Mouse (Mus musculus) gastrocnemius, adult 18-20 months (tissue): ENCODE data around the gene Gadd45a. TPM values are rescaled to one million over a fixed set of nuclear protein-coding genes. Genes with fewer than 3 reads are reported as not detected.
A peak's percentile ranks its signal among the peaks of the same experiment; 100 is the strongest.
"Not testable (repeated sequence)": the region's sequence is repeated elsewhere in the genome, so short reads cannot be mapped to it uniquely, and the experiment has no call there.

Experiments used
- DNase-seq: peaks from one replicate; pipeline ENCODE4 v3.0.0; 2021; ENCODE audit warnings: low spot score
- total RNA-seq, 2 experiments: library from RNA; stranded (reverse); gene quantifications; 2 replicates each; pipeline ENCODE4 v1.2.3; 2021

The Gadd45a gene
- total RNA-seq, 2 experiments from 2014 or later, result 25.4 to 43.2 TPM

DNA sequence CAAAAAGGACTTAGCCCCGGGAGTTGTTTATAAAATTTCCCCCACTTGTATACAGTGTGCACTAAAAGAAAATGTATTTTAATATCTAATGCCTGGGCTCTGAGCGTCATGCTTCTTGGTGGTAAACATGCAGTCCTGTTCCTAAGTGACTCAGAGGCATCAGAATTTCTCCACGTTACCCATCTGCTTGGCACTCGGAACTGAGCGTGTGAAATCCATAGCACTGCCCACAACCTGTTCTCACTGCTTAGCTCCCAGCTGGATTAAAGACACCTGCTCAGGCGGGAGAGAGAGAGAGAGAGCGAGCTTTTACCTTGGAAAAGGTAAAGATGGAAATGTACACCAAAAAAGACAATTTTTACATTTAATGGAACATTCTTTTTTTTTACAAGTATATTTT lies 18.3 kb downstream of the Gadd45a start:
- not testable (repeated sequence) for DNase-seq

DNA sequence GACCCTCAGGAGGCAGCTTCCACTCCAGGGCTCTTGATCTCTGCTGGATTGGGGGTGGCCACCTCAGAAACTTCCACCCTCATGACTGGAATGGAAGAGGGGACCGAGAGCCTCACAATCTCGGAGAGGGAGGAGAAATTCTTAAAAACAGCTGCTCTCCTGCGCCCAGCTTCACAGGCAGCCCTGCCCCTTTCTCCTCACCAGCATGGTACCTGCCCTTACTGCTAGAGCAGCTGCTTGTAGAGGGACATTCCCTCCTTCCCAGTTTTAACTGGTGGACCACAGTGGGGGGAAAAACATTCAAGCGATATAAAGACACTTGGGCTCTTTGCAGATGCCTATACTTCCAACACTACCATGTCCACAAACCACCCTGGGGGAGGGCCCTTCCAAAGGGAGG lies 18.9 kb downstream of the Gadd45a start:
- no peak for DNase-seq

DNA sequence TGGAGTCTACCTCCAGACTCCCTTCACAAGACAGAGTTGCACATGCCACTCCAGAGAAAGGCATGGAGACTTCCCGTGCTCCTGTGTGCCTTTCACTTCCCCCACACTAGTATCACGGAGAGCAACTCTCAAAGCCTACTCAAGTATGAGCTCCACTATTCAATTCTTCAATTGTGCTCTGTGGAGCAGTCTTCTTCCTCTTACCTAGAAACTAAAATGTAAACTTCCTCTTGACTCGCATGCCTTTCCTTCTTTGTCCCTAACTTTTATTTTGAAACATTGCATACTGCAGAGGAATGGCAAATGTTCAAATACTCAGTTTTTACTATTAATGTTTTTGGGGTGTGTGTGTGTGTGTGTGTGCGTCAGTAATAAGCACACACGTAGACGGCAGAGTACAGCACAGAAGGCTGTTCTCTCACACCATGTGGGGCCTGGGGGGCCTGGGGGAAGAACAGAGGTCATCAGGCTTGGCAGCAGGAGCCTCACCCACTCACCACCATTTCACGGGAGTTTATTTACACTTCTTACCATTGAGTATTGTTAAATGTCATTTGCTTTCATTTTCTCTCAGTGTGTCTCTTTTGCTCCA lies 20.6 kb downstream of the Gadd45a start:
- no peak for DNase-seq

DNA sequence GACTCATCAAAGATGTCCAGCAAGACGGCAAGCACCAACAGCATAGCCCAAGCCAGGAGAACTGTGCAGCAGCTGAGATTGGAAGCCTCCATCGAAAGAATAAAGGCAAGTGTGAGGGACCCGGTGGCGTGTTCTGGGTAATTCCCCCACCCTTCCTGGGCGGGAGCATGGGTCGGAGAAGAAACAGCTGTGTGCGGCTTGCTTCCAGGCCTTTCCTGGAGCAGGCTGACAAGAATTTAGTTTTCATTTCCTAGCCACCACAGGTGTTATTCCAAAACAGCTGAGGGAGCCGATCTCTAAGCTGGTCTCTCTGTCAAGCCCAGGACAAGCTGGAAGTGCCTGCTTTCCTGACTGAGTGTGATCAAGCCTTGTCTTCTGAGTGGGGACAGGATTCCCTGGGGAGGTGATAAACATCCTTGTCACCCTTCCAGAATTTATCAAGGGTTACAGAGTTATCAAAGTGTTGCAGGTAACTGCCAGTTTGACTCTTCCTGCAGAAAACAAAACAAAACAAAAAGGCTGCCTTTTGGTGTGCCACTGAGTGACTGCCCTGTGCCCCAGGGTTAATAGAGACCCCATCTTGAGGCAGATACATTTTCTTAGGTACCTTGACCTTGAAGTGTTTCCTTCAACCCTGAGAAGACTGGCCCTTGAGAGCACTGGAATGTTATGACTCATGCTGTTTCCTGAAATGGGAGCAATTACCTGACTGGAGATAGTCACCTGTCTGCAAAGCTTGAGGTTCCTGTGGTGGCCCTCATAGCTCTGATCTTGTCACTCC lies 21.3 kb downstream of the Gadd45a start:
- DNase-seq, result peak; percentile 22

DNA sequence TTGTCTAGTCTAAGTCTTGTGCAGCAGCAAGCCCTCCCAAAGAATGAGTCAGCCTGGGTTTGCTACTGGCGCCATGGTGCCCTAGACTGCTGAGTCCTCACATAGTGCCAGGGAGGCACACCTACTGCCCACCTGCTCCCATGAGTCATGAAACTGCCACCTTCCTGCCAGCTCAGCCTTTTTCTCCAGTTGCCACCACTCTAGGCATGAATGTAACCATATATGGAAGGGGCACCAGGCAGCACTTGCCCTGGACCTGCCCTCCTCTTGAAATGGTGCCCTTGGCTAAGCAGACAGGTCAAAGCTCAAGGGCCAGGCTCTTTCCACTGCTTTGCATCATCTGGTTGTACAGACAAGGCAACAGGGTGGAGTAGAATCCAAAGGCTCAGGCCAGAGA lies 22.6 kb downstream of the Gadd45a start:
- DNase-seq, result peak; percentile 20

DNA sequence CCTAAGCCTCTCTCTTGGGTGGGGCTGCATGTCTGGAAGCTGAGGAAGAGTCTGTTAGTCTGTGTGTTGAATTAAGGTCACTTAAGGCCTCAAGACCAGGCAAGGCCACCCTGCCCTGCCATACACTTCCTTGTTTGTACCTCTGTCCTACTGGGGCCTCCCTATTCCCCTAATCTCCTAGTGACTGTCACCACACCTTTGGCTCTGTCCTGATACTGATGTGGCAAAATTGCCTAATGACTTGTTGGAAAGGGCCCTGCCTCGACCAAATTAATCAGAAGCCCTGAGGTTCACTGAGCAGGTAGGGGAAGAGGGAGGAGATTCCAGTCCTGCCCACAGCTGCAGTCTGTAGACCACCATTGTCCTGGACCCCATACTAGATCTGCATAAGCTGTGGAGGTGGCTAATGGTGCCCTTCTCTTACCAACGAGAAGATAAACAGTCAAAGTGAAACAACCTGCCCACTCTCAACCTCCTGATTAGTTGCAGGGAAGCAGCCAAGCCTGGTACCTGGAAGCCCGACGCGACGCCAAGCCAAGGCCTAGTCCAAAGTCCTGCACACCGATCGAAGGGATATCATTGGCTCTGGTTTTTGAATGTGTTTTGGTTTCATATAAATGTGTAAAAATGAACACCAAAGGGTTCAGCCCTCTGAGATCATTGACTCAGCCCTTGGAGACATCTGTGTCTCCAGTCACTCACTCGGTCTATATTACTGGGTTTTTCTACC lies 23.1 kb downstream of the Gadd45a start:
- no peak for DNase-seq

DNA sequence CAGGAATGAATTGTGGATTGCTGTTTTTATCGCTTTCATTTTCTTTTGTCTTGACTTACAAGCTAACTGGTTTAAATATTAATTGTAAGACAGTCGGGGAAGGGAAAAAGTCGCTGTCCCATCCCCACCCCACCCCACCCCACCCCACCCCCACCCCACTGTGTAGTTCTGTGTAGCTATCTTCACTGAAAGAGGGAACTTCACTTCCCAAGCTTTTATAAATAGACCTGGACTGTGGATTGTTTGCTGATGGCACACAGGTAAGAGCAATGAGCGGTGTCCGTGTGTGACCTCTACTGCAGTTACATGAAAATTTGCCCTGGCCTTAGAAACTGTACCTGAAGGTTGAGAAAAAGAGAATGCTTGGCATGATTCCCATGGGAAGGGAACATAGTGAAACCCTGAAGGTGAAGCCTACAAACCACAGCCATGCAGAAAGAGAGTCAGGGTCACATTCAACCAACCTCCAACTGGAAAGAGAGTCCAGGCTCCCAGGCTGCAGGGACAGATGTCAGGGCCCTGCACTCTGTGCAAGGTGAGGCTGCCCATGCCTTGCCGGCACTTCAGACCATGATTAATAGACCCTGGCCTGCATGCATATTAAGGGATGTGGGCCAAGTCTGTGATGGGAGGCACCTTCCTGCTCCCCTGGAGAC lies 23.8 kb downstream of the Gadd45a start:
- no peak for DNase-seq

DNA sequence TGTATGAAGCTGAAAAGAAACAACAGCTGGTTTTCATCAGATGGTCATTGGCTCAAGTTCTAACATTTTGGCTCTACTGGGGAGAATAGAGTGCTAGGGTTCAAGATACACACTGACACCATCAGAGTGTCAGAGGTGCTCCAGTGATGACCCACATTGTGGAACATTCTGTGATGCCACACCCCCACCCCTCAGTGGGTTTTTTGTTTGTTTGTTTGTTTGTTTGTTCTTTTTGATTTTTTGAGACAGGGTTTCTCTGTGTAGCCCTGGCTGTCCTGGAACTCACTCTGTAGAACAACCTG lies 26.1 kb downstream of the Gadd45a start:
- no peak for DNase-seq

DNA sequence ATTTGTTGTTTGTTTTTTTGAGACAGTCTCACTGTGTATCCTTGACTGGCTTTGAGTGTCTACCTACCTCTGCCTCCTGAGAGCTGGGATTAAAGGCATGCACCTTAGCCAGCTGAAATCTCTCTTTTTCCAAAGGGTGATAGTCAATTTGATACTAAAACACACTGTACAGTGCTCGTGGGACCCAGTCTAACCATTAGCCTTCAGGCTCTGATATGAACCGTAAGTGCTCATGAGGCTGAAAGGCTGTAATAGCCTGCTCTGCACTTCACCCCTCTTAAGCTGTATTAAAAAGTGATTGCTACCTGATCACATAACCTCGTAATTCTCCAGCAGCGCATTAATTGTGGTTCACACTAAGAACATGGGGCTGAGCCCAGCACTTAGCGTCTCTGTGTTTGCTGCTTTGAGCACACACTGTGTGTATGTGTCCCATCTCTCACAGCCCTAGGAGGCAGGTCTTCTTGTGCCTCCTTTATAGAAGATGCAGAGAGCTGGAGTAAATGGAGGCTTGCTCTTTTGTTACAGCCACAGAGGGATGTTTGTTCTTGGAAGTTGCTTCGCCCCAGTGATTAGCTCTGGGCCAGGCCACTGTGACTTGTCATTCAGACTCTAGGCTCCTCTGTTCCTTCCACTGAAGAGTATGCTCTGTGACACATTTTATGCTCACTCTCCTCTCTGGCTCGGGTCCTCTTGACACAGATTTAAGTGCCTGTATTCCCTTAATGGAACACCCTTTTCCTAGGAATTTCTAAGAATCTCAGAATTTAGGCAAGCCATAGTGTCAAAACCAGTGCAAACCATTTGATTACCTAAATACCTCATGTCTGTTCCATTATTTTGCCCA lies 26.7 kb downstream of the Gadd45a start:
- no peak for DNase-seq

DNA sequence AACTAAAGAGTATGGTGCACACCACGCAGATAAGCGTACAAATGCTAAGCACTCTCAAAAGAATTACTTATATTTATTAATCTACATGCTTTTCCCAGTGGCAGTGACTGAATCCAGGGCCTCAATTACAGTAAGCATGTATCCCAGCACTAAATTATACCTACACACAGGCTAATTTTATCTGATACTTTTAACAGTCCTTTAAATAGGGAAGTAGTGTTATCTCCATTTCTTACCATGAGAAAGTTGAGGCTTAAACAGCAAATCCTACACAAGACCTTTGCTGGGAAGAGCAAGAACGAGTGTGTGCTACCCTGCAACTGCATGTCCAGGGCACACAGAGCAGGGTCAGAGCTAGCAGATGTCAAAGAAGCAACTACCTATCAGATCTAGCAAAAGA lies 27.4 kb downstream of the Gadd45a start:
- no peak for DNase-seq

DNA sequence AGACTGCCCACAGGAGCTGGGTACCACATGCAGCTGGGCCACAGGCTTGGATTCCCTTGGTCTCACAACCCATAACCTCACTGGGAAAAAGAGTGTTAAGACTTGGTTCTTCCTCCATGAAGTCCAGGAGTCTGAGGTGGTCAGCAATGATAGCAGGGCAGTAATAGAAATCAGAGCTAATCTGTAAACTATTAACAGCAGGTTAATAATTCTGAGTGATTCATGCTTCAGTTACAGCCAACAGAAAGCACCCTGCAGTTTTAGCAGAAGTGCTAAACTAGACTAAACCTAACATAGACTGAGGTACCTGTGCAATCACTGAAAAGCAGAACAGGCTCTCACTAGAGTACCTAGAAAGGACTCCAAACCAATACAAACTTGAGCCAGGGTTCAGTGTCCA lies 37.5 kb downstream of the Gadd45a start:
- no peak for DNase-seq

DNA sequence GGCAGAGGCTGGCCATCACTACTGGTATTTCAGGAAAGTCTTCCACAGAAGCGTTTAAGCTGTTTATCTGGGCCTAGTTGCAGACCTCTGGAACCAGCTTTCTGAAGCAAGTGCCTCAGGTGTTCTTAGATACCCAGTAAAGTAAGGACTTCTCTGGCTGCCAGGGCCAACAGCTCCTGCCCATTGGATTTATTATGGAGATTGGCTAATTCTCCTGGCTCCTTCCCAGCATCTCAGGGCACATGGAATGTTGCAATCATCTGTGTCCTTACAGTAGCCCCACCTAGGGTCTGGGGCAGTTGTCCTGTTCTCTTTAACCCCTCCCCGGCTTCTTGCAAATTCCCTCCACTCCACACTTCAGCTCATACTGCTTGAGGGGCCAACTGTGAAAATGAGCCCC lies 38.6 kb downstream of the Gadd45a start:
- peak; percentile 30 for DNase-seq

DNA sequence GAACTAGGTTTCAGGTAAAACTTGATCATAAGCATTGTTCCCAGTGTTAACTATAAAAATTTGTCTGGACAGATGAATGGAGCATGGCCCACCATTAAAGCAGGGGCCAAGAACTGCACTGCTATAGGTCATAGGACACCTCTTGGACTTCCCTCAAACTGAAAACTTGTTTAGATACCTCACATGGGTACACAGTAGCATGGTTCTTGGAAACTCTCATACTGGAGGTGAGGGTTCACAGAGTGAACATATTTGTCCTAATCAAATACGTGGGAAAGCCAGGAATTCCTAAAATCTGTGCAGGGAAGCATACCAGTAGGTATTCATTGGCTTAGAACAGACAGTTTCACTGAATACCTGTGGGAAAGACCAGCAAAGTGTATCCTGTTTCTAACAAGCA lies 41.0 kb downstream of the Gadd45a start:
- no peak for DNase-seq

DNA sequence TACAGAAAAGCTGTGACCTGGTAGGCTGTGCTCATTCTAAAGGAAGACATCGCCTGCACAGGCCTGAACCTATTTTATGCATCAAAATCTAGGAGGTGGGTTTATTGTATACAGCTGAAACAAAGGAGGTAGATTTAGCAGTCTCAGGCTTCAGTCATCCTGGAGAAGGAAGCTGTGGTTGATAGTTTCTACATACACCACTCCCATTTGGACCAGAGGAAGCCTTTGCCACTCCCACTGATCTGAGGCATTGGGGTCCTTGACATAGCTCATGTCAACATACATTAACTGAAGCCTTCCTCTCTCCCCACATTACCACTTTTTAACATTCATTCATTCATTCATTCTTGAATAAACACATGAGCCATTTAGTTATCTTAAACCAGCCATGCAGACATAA lies 41.4 kb downstream of the Gadd45a start:
- no peak for DNase-seq

DNA sequence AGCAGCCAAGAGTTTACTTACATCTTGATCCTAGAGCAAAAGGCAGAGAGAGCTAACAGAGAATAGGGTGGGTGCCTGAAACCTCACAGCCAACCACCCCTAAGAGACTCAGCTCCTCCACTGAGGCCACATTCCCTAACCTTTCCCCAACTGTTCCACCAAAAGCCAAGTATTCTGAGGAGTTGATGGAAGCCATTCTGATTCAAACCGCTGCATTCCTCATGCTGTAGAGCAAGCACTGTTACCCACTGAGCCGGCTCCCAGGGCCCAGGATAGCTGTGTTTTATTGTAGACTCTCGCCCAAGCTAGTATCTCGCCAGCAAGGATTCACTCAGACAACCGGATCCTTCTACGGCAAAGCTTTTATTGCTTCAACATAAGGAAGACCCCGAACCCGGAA lies 42.3 kb downstream of the Gadd45a start:
- DNase-seq, result no peak

DNA sequence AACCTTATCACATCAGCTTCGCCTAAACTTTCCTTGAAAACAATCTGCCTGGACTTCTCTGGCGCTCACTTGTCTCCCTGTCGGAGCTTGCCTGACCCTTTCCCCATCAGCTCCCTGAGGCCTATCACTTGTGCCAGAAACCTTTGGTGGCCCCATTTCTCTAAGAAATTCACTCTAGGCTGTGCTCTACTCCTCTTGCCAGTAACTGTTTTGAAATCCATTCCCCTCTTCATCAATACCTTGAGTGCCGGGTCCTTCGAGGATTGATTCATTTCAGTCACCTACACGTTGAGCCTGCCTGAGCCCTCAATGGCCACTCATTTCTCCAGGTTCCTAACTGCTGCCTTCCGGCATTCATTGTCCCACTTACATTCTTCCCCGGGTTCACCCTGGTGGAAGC lies 44.5 kb downstream of the Gadd45a start:
- no peak for DNase-seq

DNA sequence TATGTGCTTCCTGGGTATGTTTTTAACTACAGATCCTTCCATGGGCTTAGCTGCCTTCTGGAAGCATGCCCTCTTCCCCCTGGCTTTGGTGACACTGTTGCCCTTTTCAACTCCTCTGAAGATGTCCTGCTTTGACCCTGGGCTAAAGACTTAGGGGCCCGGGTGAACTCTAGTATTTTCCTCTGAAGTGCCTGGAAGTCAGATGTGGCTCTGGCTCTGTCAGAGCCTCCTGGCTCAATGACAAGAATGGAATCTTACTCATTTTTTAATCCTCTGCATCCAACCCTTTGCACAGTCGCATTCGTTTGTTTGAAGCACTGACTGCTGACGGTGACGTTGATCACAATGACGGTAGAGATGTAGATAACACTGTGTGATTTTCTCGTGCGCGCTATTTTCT lies 45.0 kb downstream of the Gadd45a start:
- no peak for DNase-seq

DNA sequence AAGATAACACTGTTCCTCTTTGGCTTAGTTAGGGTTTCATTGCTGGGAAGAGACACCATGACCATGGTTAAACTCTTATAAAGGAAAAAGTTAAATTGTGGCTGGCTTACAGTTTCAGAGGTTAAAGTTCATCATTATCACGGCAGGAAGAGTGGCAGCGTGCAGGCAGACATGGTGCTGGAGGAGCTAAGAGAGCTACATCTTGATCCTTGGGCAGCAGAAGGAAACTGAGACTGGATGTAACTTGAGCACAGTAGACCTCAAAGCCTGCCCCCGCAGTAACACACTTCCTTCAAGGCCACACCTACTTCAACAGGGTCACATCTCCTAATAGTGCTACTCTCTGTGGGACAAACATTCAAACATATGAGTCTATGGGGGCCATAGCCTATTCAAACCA lies 47.7 kb downstream of the Gadd45a start:
- no peak for DNase-seq

DNA sequence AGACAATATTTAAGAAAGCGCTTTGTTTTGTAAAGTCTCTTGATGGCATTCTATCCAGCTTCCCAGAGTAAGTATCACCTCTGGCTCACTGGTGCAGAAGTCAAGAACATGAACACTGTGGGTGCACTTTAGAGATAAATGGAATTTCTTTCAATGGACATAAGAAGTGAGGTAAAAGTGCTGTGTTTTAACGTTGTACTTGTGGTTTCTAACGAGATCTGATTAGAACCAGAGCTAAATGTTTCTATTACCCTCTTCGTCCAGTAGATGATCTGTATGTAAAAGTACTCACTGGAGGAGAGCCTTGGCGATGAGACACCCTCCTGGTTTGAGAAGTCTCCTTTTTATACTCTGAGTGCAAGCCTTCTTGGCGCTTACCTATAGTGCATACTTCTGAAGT lies 48.2 kb downstream of the Gadd45a start:
- DNase-seq, result no peak

DNA sequence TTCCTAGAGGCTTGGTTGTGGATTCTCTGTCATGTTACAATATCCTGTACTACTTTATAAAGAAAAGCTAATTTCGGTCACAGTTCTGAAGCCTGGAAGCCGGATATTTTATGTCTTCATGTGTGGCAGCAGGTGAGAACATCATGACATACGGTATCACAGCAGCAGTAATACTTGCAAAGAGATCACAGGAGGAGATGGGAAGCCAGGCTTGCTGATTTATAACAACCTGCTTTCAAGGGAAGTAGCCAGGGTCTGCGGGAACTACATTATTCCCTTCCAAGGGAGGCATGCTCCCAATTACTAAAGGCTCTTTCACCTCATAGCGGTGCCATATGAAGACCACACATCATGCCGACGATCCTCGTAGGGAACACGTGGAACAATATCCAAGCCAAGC lies 48.9 kb downstream of the Gadd45a start:
- DNase-seq, result no peak

DNA sequence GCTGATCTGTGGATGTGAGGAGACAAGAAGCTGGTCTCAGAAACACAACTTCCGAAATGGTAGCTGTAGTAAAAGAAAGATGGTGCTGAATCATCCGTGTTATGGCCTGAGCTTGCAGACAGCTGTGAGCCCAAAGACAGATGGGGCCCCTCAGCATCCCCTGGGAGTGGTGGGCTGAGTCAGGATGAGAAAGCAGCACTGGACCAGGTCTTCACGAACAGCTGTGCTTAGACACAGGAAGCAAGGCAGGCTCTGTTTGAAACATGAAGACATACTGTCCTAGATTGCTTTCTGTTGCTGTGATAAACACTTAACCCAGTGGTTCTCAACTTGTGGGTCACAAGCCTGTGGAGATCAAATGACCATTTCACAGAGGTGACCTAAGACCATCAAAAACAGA lies 49.6 kb downstream of the Gadd45a start:
- DNase-seq, result peak; percentile 68

DNA sequence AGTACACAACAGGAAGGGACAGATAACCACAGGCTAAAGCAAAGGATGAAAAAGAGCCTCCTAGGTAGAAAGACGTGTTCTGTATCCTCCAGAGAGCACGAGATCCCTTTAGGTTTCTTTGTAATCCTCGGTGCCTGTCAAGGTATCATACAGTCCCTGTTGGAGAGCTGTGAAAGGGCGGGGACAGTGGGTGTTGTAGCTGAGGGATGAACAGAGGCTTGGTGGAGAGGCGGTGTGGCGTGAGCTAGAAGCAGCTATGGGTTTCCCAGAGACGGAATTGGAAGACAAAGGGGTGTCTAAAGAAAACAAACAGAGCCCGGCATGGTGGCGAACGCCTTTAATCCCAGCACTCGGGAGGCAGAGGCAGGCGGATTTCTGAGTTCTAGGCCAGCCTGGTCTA lies 51.2 kb downstream of the Gadd45a start:
- DNase-seq, result no peak
